Mouse (Mus musculus) G1E (cell line): ENCODE results near the gene Gcnt3. TPM values are rescaled to one million over a fixed set of nuclear protein-coding genes. Genes with fewer than 3 reads are reported as not detected.

Experiments
- ATAC-seq: 2 replicates; pipeline ENCODE4 v1.8.0; 2016; ENCODE audit warnings: mild to moderate bottlenecking; ENCODE audit not compliant: insufficient number of reproducible peaks, poor library complexity, low FRiP score, severe bottlenecking; ENCODE audit errors: extremely low read depth
- DNase-seq: peaks from one replicate; pipeline ENCODE4 v3.0.0; 2012; ENCODE audit warnings: low spot score
- H3K27me3 ChIP-seq: 2 replicates; pipeline ENCODE4 v1.6.1; 2012; ENCODE audit warnings: mild to moderate bottlenecking, low read length, inconsistent platforms; ENCODE audit not compliant: insufficient read depth
- H3K36me3 ChIP-seq: replicated peaks from 2 replicates; pipeline ENCODE3; 2012; ENCODE audit warnings: mild to moderate bottlenecking, inconsistent platforms
- H3K4me1 ChIP-seq: 2 replicates; pipeline ENCODE4 v1.6.1; 2012; ENCODE audit warnings: low read depth, low read length, inconsistent platforms, mixed read lengths; ENCODE audit not compliant: insufficient read depth
- H3K4me3 ChIP-seq: 2 replicates; pipeline ENCODE4 v1.5.1; 2012; ENCODE audit warnings: low read depth, mild to moderate bottlenecking, inconsistent platforms, low read length, moderate library complexity, mixed read lengths
- H3K9me3 ChIP-seq: replicated peaks from 2 replicates; pipeline ENCODE4 v1.6.1; 2012; ENCODE audit warnings: inconsistent platforms
- CTCF ChIP-seq: IDR thresholded peaks from 2 replicates; pipeline ENCODE4 v1.5.1; 2012; ENCODE audit warnings: low read depth, low read length, inconsistent platforms, mixed read lengths
- GATA1 ChIP-seq: IDR thresholded peaks from 2 replicates; pipeline ENCODE4 v1.6.1; 2012; ENCODE audit warnings: borderline replicate concordance, low read length, inconsistent platforms, mixed read lengths
- GATA2 ChIP-seq: IDR thresholded peaks from 2 replicates; pipeline ENCODE4 v1.6.1; 2012; ENCODE audit warnings: low read depth, low read length, inconsistent platforms, borderline replicate concordance
- POLR2AphosphoS5 ChIP-seq: IDR thresholded peaks from 2 replicates; pipeline ENCODE4 v1.6.1; 2012; ENCODE audit warnings: low read depth, low read length, inconsistent platforms; ENCODE audit not compliant: insufficient replicate concordance
- TAL1 ChIP-seq: conservative IDR thresholded peaks from 2 replicates; pipeline ENCODE4 v1.6.1; 2012; ENCODE audit warnings: low read depth, low read length, inconsistent platforms, mixed read lengths
- polyA plus RNA-seq: library from polyadenylated mRNA; stranded (reverse); fragments of >175 nt; gene quantifications from 2 replicates; pipeline ENCODE4 v1.2.3, GENCODE M21; 2012
- total RNA-seq, 2 experiments: library from RNA; stranded (forward) in 1 of 2; stranded (reverse) in 1 of 2; fragments of 200-1000 nt in 1 of 2; fragments of >200 nt in 1 of 2; fragmentation: Nextera tagmentation in 1 of 2; gene quantifications; 2 replicates each; pipeline ENCODE4 v1.2.3; 2014 to 2017

Gcnt3 gene
- total and polyA plus RNA-seq, 3 experiments: 0.11 TPM; not detected in 2

DNA sequence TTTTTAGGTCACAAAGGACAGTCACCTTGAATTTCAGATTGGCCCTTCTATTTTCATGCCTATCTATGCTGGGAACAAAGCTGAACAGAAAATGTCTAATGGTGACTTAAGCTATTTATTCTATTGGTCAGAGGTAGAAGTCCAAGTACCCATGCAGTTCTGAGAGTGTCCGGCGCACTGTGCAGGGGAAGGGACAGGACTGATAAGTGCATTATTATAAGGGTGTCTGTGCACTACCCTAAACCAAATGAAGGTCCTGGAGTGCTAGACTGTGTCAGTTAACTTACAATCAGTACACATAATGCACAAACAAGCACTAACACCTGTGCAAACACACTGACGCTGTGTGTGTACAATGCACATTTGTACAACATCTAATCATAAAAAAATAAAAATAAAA is 29.6 kb upstream of the Gcnt3 start:
- TF ChIP-seq TAL1 (no peak), CTCF (no peak), GATA2 (no peak), GATA1 (no peak), POLR2AphosphoS5 (no peak)
- no peak for ATAC-seq
- H3K36me3 ChIP-seq: no peaks in the 10 kb centered on the region
- no peak for DNase-seq
- H3K27me3 ChIP-seq: peaks cover 11% of the 10 kb centered on the region
- H3K4me1 ChIP-seq: peaks cover 5% of the 10 kb centered on the region; the same call in 1 of the 2 replicates
- H3K9me3 ChIP-seq: no peaks in the 10 kb centered on the region
- H3K4me3 ChIP-seq: no peak overlapping the region

DNA sequence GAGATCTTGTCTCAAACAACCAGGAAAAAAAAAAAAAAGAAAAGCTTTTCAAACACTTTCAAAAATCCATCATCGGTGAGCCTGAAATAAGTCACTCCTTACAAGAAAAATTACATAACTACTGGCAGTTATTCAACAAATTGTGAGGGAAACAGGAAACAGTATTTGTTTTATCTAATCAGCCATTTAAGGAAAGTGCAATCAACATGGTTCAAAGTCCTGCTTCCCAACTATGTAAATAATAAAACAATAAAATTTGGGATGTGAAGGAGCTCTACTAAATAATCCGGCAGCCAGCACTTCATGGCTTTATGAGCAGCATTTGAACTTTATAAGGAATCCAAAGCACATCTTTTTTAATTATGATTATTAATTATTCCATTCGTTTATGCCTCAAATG is 24.1 kb upstream of the Gcnt3 start:
- no peak for DNase-seq
- H3K36me3 ChIP-seq: no peaks in the 10 kb centered on the region
- ATAC-seq: no peak
- TF ChIP-seq CTCF (no peak), TAL1 (no peak)
- H3K27me3 ChIP-seq: peaks cover 9% of the 10 kb centered on the region
- H3K4me1 ChIP-seq: 0 out of 2 replicates have a peak, but pooled peaks cover 3% of the 10 kb centered on the region
- no peaks in the 10 kb centered on the region for H3K9me3 ChIP-seq
- no peak overlapping the region for H3K4me3 ChIP-seq

DNA sequence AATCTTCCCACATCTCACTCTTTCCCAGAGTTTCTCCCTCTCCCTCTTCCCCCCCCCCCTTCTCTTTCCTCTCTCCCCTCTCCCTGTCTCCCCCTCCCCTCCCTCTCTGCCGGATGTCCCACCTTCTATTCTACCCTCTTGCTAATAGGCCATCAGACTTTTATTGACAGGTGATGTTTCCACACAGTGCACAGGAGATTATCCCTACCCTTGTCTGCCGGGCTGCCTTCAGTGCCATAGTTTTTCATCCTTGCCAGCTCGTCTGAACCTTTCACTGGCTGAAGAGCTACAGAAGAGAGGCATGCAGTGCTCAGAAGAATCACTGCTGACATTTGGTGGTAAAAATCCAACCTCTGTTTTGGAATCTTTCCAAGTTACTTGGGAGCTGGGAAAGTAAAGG is 15.5 kb upstream of the Gcnt3 start:
- no peak for TF ChIP-seq CTCF
- TF ChIP-seq GATA2: no peak
- no peak for TF ChIP-seq TAL1
- no peak for TF ChIP-seq POLR2AphosphoS5
- TF ChIP-seq GATA1: no peak
- no peaks in the 10 kb centered on the region for H3K36me3 ChIP-seq
- ATAC-seq: no peak
- no peaks in the 10 kb centered on the region; the same call in 1 of the 2 replicates for H3K9me3 ChIP-seq
- H3K4me3 ChIP-seq: no peak overlapping the region
- peaks cover 9% of the 10 kb centered on the region for H3K4me1 ChIP-seq
- H3K27me3 ChIP-seq: peaks cover 23% of the 10 kb centered on the region
- no peak for DNase-seq

DNA sequence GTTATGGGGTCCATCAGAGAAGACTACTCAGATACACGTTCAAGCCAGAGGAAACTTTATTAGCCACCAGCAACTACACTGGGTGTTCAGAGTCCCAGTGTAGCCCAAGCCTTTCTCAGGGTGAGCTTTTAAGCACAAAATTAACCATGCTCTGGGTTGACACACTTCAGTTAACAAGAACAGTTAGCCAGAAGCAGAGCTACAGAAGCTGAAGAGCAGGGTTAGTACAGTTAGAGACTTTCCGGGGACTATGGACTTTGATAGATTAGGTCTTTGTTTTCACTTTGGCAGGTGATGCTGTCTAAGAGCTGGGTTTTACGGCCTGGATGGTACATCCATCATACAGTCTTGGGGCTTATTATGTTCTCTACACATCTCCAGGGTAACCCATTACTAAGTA is 14.8 kb upstream of the Gcnt3 start:
- Histone ChIP-seq H3K9me3 (no peaks in the 10 kb centered on the region; the same call in 1 of the 2 replicates), H3K36me3 (no peaks in the 10 kb centered on the region), H3K4me3 (no peak overlapping the region), H3K27me3 (peaks cover 19% of the 10 kb centered on the region), H3K4me1 (peaks cover 16% of the 10 kb centered on the region)
- DNase-seq (no peak), ATAC-seq (no peak)
- TF ChIP-seq GATA1: no peak
- no peak for TF ChIP-seq TAL1
- TF ChIP-seq CTCF: no peak
- no peak for TF ChIP-seq POLR2AphosphoS5
- no peak for TF ChIP-seq GATA2

DNA sequence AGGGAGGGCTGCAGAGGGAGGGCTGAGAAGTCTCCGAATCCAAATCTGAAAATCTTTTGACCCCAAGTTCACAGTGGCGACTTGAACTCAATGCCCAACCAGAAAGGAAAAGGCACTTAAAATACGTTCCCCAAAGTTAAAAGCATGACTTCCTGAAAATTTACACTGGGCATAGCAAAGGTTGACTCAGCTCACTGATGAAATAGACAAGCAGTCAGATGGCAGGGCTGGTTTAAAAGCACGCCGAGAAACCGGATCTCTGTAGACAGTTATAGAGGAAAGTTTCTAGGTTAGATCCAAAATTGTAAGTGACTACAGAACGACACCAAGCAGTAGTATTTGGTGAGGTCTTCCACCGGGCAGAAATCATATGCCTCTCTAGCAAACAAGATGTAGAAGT is 12.0 kb upstream of the Gcnt3 start:
- Histone ChIP-seq H3K4me1 (peaks cover 40% of the 10 kb centered on the region), H3K9me3 (no peaks in the 10 kb centered on the region), H3K36me3 (no peaks in the 10 kb centered on the region), H3K4me3 (no peak overlapping the region), H3K27me3 (peaks cover 17% of the 10 kb centered on the region)
- TF ChIP-seq GATA2: no peak
- no peak for TF ChIP-seq GATA1
- no peak for TF ChIP-seq POLR2AphosphoS5
- TF ChIP-seq TAL1: no peak
- TF ChIP-seq CTCF: no peak
- DNase-seq (no peak), ATAC-seq (no peak)

DNA sequence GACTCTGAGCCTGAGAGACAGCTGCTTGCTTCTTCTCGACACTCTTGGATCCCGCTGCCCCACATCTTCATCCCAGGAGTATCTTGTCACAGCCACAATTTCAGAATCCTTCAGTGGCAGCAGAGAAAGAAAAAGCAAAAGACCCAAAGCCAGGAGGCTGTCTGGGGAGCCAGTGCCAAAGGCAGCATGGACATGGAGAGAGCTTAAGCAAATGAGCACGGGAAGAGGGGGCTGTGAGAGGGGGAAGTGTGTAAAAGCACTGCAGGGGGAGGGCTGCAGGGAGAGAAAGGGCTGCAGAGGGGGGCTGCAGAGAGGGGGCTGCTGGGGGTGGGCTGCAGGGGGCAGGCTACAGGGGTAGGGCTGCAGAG is 11.5 kb upstream of the Gcnt3 start:
- no peak for TF ChIP-seq GATA2
- no peak for TF ChIP-seq GATA1
- no peak for TF ChIP-seq CTCF
- TF ChIP-seq POLR2AphosphoS5: no peak
- TF ChIP-seq TAL1: no peak
- DNase-seq (no peak), ATAC-seq (no peak)
- Histone ChIP-seq H3K36me3 (no peaks in the 10 kb centered on the region), H3K9me3 (no peaks in the 10 kb centered on the region), H3K4me3 (no peak overlapping the region), H3K4me1 (peaks cover 41% of the 10 kb centered on the region), H3K27me3 (peaks cover 17% of the 10 kb centered on the region)

DNA sequence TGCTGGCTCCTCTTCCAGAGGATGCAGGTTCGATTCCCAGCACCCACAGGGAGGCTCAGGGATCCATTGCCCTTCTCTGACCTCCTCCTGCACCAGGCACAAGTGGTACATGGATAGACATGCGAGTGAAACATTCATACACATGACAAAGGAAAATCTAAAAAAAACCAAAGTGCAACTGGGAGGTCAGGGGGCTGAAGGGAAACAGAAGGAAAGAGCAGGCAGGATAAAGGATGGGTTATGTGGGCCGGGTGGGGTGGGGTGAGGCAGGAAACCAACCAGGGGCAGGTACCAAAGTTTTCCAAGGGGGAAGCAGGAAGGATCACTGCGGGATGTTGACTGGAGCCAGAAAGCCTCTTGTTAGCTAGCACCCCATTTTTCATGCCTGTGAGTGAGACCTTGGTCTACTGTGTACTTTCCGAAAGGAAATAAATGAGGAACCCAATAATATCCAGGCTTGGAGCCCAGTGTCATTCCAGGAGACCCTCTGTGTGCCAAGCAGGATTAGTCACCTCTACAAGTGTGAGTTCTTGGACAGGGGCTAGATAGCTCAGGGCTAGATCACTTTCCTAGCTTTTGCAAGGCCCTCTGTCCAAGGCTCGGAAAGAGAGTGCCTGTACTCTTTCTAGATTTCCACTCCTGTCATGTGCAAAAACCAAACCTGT is 11.0 kb upstream of the Gcnt3 start:
- Histone ChIP-seq H3K27me3 (peaks cover 16% of the 10 kb centered on the region), H3K9me3 (no peaks in the 10 kb centered on the region), H3K36me3 (no peaks in the 10 kb centered on the region), H3K4me1 (peaks cover 46% of the 10 kb centered on the region), H3K4me3 (no peak overlapping the region)
- no peak for DNase-seq
- no peak for TF ChIP-seq POLR2AphosphoS5
- no peak for TF ChIP-seq CTCF
- no peak for TF ChIP-seq GATA2
- no peak for TF ChIP-seq TAL1
- TF ChIP-seq GATA1: no peak
- no peak for ATAC-seq
